8 mouse cellular contexts compared by ENCODE assay signal in genomic region chr5:33721541-33722265, GRCm38 (mm10). TPM values are rescaled to one million over a fixed set of nuclear protein-coding genes. Genes with fewer than 3 reads are reported as not detected.
DNase-seq lines count a peak whose midpoint lies in the region; ATAC-seq lines count a peak whose summit lies in the region.

TSS of gene Fgfr3 (plus strand) at chr5:33721674.

- peak; percentile 31 for DNase-seq in ES-CJ7 (ENCODE audit: low read depth, low spot score)
- DNase-seq in adrenal gland, adult 8-10 months: peak; percentile 34
- DNase-seq in forelimb bud, embryonic 11.5 days (ENCODE audit: low read depth, low spot score): peak; percentile 46
- DNase-seq in layer of hippocampus, postnatal 36 days: peak in 1 of 2 experiments; percentile 41
- DNase-seq in lung, postnatal 36 days: peak; percentile 81
- peak; percentile 21 to 40 for DNase-seq in spleen, postnatal 36 days (ENCODE audit: low spot score in 2 of 2)
- DNase-seq in cerebellum, adult 11 months: no peak

- peak within 1 kb of the TSS; percentile 84 for H3K27ac ChIP-seq in hindbrain, embryonic 13.5 days

- H3K4me1 ChIP-seq in hindbrain, embryonic 13.5 days (replicated peaks): peaks cover 62% of the 10 kb centered on the region

- H3K9me3 ChIP-seq in hindbrain, embryonic 13.5 days: no peaks in the 10 kb centered on the region

- H3K36me3 ChIP-seq in hindbrain, embryonic 13.5 days: no peaks in the 10 kb centered on the region

- H3K4me3 ChIP-seq in hindbrain, embryonic 13.5 days: peak within 1 kb of the TSS; percentile 68

- ATAC-seq in hindbrain, embryonic 13.5 days (ENCODE audit: low FRiP score): peak; percentile 45; the same call in 1 of the 2 replicates

- H3K27me3 ChIP-seq in hindbrain, embryonic 13.5 days: peaks cover 50% of the 10 kb centered on the region

- under 1% methylated on average over 73 of the region's 73 CpGs for WGBS in hindbrain, embryonic 13.5 days

- H3K9ac ChIP-seq in hindbrain, embryonic 13.5 days: peak within 1 kb of the TSS; percentile 85

- peak within 1 kb of the TSS; percentile 98 for H3K4me2 ChIP-seq in hindbrain, embryonic 13.5 days

RNA-seq across cellular contexts. Expression of gene Fgfr3, which starts in this region (rescaled TPM):
- total RNA-seq in adrenal gland, adult 8-10 months (2022): 1 to 10 TPM; 2.4 to 4.1 (median 3.1) TPM
- 41.1 and 45.7 TPM in 2 replicates for polyA plus RNA-seq in hindbrain, embryonic 13.5 days (2015; fragmentation: Nextera tagmentation; extraction: Ambion mirVana)
- 100 to 1,000 TPM; 116 to 133 TPM for total RNA-seq in layer of hippocampus, postnatal 36 days (2021)

Comparison
In these comparisons a context has a peak if more than half of its experiments do, and no peak if none do; other contexts are left out.
1. RNA of gene Fgfr3 (total RNA-seq): 116 to 133 TPM in layer of hippocampus, postnatal 36 days; 2.4 to 4.1 TPM in adrenal gland, adult 8-10 months; every median in the first group is over 10 times any median in the second.